Mouse (Mus musculus) large intestine, adult 2 months (tissue): ENCODE results near the gene Rere. TPM values are rescaled to one million over a fixed set of nuclear protein-coding genes. Genes with fewer than 3 reads are reported as not detected.

ENCODE experiments used
- DNase-seq: peaks from one replicate; pipeline ENCODE4 v3.0.0-alpha.2; 2012; ENCODE audit warnings: low read depth, low spot score
- WGBS: fragments of 180-500 bp; shearing (Covaris S2); methylation state at CpG from one replicate; pipeline ENCODE4 v1.1.7; 2018; 5-methylcytosine and 5-hydroxymethylcytosine counted together
- polyA plus RNA-seq: library from polyadenylated mRNA; depleted of rRNA; stranded (reverse); fragments of >200 nt; gene quantifications from 2 replicates; pipeline ENCODE4 v1.2.3, GENCODE M21; 2012

Gene Rere
- polyA plus RNA-seq, 1 experiment: 29.4 TPM

GRCm38 (mm10) chr4:150606449-150607161 is 325.2 kb downstream of the Rere start:
- no peak for DNase-seq
- 54% methylated on average over 3 of the region's 3 CpGs for WGBS

GRCm38 (mm10) chr4:150608670-150609069 is 327.2 kb downstream of the Rere start:
- DNase-seq: no peak
- 92% methylated on average over 3 of the region's 3 CpGs for WGBS

GRCm38 (mm10) chr4:150613715-150614114 is 332.3 kb downstream of the Rere start:
- 89% methylated on average over 7 of the region's 7 CpGs for WGBS
- DNase-seq: no peak

GRCm38 (mm10) chr4:150615251-150616028 is 334.0 kb downstream of the Rere start:
- no peak for DNase-seq
- 40% methylated on average over 12 of the region's 12 CpGs for WGBS

GRCm38 (mm10) chr4:150616029-150616420 is 334.6 kb downstream of the Rere start:
- WGBS: 33% methylated on average over 13 of the region's 13 CpGs
- peak; percentile 80 for DNase-seq

GRCm38 (mm10) chr4:150616841-150617240 is 335.4 kb downstream of the Rere start:
- 96% methylated on average over 20 of the region's 20 CpGs for WGBS
- no peak for DNase-seq

- DNase-seq: no peak
- 79% methylated on average over 7 of the region's 7 CpGs for WGBS
These were observed 337.6 kb downstream of the Rere start for GRCm38 (mm10) chr4:150619011-150619410.

- no peak for DNase-seq
- 93% methylated on average over 13 of the region's 13 CpGs for WGBS
These were observed 341.2 kb downstream of the Rere start for GRCm38 (mm10) chr4:150622641-150623040.

GRCm38 (mm10) chr4:150624214-150624823 is 342.9 kb downstream of the Rere start:
- no peak for DNase-seq
- 42% methylated on average over 11 of the region's 11 CpGs for WGBS

- WGBS: 61% methylated on average over 4 of the region's 4 CpGs
- no peak for DNase-seq
These were observed 343.5 kb downstream of the Rere start for GRCm38 (mm10) chr4:150624933-150625332.

GRCm38 (mm10) chr4:150625425-150625824 is 344.0 kb downstream of the Rere start:
- peak; percentile 43 for DNase-seq
- 21% methylated on average over 1 of the region's 1 CpGs for WGBS

- DNase-seq: peak; percentile 31
- WGBS: 23% methylated on average over 6 of the region's 6 CpGs
These were observed 344.7 kb downstream of the Rere start for GRCm38 (mm10) chr4:150625951-150626732.

- DNase-seq: no peak
- 48% methylated on average over 11 of the region's 11 CpGs for WGBS
These were observed 347.8 kb downstream of the Rere start for GRCm38 (mm10) chr4:150629266-150629665.

GRCm38 (mm10) chr4:150635568-150635967 is 354.1 kb downstream of the Rere start:
- DNase-seq: no peak
- 81% methylated on average over 10 of the region's 10 CpGs for WGBS

- WGBS: 86% methylated on average over 6 of the region's 6 CpGs
These were observed 355.2 kb downstream of the Rere start for GRCm38 (mm10) chr4:150636635-150637034.

GRCm38 (mm10) chr4:150644299-150644698 is 362.9 kb downstream of the Rere start:
- DNase-seq: no peak
- 94% methylated on average over 9 of the region's 9 CpGs for WGBS

More at GRCm38 (mm10) chr4:150636635-150637034, 355.2 kb downstream of the Rere start:
- no peak for DNase-seq

- WGBS: 74% methylated on average over 5 of the region's 5 CpGs
- DNase-seq: no peak
These were observed 367.9 kb downstream of the Rere start for GRCm38 (mm10) chr4:150649327-150649726.

- WGBS: 9% methylated on average over 41 of the region's 41 CpGs
- DNase-seq: no peak
These were observed 370.2 kb downstream of the Rere start, which contains the start of gene Slc45a1 for GRCm38 (mm10) chr4:150651390-150652277. Slc45a1 (minus strand) TSS chr4:150652174.
